Mouse (Mus musculus) frontal cortex, postnatal 25 days (tissue): Measurements from ENCODE around the gene Slc6a21.
A peak's percentile ranks its signal among the peaks of the same experiment; 100 is the strongest.

Source experiments
- DNase-seq, 2 experiments: peaks; one replicate each; pipeline ENCODE4 v3.0.0; 2022; ENCODE audit warnings: low spot score in 2 of 2

The Slc6a21 gene

GRCm38 (mm10) chr7:45277136-45277760, at the start of gene Slc6a21:
TSS of gene Slc6a21 (plus strand) at chr7:45277513.
- peak; percentile 62 to 67 for DNase-seq

DNA sequence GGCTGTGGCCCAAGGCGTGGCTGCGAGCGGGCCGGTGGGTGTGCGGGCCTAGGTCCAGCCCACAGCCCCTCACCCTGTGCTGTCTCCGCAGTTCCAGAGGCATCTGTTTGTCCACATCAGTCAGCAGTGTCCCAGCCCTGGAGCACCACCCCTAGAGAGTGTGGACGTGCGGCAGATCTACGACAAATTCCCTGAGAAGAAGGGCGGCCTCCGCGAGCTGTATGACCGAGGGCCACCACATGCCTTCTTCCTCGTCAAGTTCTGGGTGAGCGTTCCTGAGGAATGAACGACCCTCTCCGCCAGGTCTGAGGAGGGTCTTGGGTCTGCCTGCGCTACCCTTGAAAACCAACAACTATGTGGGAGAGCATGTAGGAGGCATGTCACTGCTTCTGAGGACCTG, 48.8 kb upstream of the Slc6a21 start:
- DNase-seq: no peak

GRCm38 (mm10) chr7:45229046-45229445, 48.3 kb upstream of the Slc6a21 start:
- DNase-seq: no peak

DNA sequence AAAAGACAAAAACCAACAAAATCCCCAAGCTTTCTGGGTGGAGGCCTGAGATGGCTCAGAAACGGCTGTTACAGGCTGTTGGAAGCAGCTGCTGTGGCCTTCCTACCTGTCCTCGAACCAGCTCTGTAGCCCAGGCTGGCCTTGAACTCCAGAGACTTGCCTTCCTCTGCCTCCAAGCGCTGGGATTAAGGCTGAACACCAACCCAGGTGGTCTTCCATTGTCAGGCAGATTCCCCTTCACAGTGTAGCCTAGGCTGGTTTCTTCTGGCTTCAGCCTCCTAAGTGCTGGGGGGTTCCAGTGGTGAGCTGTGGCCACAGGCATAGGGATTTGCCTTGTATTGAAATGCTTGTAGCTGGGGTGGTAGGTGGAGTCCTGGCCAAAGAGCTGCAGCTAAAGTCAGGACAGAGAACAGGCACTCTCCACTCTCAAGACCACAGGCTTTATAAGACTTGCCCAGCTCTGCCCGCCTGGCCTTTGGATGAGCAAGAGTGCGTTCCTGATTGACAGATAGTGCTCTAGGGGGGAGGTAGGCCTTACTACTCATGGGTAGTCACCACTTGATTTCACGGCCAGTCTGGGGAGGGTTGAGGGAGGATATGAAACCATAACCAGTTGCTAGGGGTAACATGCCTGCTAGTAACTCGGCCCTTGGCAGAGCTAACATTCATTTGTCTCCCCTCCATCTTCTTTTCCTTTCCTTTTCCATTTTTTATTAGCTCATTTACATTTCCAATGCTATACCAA, 47.7 kb upstream of the Slc6a21 start:
- DNase-seq: no peak

GRCm38 (mm10) chr7:45231192-45231591, 46.1 kb upstream of the Slc6a21 start:
- DNase-seq: no peak

DNA sequence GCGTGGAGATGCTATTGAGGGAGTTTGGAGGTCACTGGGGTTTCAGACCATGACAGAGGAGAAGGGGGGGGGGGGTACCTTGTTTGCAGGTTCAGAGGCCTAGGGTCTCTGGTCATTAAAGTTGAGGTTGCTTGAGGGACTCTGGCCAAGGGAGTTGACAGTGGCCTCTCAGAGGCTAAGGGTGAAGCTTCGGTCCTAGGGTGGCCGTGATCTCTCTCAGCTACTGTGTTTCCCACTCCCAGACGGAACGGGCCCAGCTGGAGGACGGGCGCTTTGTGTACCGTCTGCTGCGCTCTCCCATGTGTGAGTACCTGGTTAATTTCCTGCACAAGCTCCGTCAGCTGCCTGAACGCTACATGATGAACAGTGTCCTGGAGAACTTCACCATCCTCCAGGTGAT, 45.4 kb upstream of the Slc6a21 start:
- no peak for DNase-seq

DNA sequence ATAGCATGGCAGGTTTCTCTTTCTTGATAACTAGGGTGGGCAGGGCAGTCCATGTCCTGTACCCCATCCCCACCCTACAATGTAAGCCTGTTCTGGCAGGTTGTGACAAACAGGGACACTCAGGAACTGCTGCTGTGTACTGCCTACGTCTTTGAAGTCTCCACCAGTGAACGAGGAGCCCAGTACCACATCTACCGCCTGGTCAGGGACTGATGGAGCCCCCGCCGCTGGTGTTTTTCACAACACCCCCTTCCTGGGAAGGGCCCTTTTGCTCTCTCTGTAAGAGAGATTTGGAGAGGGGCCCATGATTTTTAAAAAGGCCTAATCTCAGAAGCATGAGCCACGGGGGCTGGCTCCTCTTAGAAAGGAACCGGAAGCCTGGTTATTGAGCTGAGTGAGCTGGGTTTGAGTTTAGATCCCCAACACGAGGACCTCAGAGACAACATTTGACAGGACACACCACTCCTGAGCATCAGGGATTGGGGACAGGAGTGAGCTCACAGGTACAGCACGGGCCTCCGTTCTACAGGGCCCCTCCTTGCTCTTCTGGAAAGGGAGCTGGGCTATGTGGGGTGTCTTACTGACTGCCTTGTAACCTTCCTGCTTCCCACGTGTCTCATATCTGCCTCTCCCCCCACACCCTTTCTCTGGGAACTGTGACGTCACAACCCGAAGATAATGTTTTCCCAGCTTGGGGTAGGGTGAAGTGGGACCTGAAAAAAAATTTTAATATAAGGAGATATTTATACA, 44.4 kb upstream of the Slc6a21 start:
- DNase-seq: peak in 1 of 2 experiments; percentile 25

DNA sequence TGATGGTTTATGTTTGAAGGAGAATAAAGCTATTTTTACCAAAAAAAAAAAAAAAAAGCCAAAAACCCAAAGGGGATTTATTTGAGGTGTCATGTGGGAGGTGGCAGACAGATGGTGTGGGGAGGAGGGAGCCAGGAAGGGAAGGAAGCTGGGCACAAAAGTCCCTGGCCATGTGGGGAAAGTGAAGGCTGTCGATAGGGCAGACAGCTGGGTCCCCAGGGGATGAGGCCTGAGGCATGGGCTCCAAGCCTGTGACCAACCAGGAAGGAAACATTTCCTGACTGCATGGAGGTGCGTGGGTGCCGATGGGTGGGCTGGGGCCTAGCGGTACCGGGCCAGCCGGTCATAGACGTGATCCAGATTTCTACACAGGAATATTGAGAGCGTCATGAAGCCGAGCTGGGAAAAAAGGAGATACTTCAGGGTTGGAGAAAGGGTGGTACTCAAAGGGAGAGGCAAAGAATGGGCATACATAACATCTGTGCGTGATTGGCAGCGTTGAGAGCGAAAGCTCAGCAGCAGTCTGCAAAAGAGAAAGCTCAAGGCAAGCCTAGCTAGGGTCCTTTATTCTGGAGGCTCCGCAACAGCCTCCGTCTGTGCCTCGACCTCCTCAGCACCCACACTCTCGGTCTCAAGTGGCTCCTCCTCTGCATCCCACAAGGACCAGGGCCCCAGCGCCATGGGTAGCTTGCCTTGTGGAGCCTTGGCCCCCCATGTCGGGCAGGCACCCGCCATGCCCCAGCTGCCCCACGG, 43.6 kb upstream of the Slc6a21 start:
- peak in 1 of 2 experiments; percentile 60 for DNase-seq

- DNase-seq: no peak
Observed at GRCm38 (mm10) chr7:45234333-45234841, 42.9 kb upstream of the Slc6a21 start.

DNA sequence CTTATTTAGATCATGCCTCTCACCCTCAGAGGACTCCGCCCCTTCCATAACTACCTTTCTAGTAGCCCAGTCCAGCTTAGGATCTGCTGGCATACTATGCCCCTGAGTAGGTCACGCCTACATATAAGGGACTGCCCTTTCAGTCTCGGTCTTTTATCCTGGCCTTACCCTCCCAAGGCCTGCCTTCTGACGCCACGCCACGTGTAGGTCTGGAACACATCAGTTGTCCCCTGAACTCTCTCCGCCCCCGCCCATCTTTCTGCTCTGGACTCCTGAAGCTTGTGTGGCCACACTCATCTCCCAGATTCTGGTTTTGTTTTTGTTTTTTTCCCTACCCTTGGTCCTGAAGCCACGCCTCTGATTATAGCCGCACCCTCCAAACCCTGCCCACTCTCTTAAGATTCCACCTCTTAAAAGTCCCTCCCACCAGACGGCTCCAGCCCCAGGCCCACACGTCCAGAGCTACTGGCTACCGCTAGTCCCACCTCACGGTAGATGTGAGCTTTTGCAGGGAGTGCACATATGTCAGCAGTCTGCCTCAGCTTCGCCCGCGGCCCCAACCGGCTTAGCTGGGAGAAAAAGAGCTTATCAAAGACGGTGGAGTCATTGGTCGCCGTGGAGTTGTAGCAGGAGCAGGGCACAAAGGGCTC, 42.3 kb upstream of the Slc6a21 start:
- DNase-seq: no peak

DNA sequence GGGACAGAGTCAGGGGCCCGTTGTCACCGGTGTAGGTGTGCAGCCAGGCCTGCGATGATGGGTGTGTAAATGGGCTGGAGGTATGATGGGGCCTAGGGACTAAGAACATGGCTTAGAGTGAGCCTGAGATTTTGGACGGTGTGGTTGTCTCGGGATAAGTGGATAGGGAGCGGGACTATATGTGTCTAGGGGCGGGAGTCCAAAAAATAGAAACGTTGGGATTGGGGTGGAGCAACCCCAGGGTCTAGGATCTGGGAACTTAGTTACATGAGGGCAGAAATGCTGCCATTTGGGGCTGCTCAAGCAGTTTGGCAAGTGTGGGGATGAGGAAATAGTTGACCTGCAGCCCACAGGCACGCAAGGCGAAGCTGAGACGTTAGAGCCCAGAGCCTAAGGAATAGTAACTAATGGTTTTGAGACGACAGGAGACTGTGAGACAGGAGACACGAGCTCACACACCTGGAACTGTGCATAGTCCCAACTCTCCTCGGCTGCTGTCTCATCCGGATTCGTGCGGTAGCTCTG, 41.6 kb upstream of the Slc6a21 start:
- DNase-seq: no peak

DNA sequence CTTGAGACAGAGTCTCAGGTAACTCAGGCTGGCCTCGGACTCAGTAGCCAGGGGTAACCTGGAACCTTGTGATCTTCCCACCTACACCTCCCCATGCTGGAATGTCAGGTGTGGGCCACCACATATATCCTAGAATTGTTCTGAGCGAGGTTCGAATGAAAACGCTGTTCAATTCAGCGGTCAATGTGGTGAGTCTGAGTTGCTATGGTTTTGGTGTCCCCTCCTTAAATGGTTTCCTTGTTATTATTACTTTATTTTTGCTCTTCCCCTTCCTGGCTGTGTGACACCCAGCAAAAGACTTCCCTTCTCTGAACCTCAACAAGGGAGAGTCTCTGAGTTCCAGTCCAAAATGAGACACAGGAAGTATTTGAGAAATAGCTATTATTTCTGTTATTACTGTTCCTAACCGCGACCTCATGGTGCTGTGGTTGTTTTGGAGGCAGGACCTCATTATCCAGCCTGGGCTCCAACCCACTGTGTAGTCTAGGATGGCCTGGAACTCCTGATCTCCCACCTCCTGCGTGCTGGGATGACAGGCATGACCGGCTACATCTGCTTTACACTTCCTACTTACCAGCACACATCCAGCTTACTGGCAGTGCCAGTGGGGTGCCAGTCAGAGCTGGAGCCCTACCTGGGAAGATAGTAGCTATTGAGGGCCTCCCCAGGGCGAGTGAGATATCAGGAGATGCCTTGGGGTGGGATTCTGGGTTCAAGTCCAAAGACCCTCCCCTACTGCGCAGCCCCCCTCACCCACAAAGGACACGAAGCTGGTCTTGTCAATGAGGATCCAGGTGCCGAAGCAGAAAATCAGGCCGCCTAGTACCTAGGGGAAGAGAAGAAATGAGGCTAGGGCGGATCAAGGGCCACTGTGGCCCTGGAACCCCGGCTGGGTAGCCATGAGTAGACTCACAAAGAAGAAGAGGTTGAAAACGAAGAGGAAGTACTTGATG, 39.3 kb upstream of the Slc6a21 start:
- DNase-seq: no peak

GRCm38 (mm10) chr7:45238723-45239496, 38.4 kb upstream of the Slc6a21 start, which contains the start of gene Cd37:
TSS of gene Cd37 (minus strand) at chr7:45239115.
- no peak for DNase-seq

GRCm38 (mm10) chr7:45240109-45240508, 37.2 kb upstream of the Slc6a21 start:
- no peak for DNase-seq

GRCm38 (mm10) chr7:45240633-45241388, 36.5 kb upstream of the Slc6a21 start, which contains the start of gene Slc6a16:
TSS of gene Slc6a16 (plus strand) at chr7:45241085.
- DNase-seq: peak in 1 of 2 experiments; percentile 35

- DNase-seq: no peak
Observed at GRCm38 (mm10) chr7:45241389-45241749, 35.9 kb upstream of the Slc6a21 start.

DNA sequence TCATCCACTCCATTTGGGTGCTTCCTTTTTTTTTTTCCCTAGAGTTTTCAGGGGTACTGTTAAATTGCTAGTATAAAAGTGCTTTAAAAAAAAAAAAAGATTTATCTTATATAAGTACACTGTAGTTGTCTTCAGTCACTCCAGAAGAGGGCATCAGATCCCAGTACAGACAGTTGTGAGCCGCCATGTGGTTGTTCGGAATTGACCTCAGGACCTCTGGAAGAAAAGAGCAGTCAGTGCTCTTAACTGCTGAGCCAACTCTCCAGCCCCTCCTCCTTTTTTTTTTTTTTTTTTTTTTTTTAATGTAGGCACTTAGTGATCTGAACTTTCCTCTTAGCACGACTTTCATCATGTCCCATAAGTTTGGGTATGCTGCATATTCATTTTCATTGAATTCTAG, 29.6 kb upstream of the Slc6a21 start:
- no peak for DNase-seq

DNA sequence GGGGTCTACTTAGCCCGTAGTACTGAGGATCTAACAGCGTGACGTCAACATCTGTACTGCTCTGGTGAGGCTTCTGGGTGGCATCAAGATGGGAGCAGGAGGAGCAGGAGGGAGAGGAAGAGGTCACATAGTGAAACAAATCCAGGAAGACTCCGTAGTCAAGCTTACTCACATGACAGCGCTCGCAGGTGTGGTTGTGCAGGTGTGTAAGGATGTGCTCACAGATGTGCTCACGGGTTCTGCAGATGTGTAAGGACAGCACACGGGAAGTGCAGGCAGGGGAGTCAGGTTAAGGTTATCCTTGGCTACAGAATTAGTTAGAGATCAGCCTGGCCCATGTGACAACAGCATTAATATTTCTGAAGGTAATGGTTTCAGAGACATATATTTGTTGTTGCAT, 23.5 kb upstream of the Slc6a21 start:
- DNase-seq: no peak
